Mouse (Mus musculus) intestine, embryonic 16.5 days (tissue): ENCODE results near the gene Btbd11. TPM values are rescaled to one million over a fixed set of nuclear protein-coding genes. Genes with fewer than 3 reads are reported as not detected.
A peak's percentile ranks its signal among the peaks of the same experiment; 100 is the strongest.

Experiments
- ATAC-seq: fragments of 200-750 bp; cut with Nextera tagmentation; 2 replicates; pipeline ENCODE4 v1.8.0; 2017; ENCODE audit warnings: moderate TSS enrichment, moderate library complexity
- H3K27ac ChIP-seq: fragments of 300-500 bp; sonication (generic); 2 replicates; pipeline ENCODE4 v1.5.1; 2014; ENCODE audit warnings: mild to moderate bottlenecking, low read length
- H3K27me3 ChIP-seq: fragments of 300-500 bp; sonication (generic); replicated peaks from 2 replicates; pipeline ENCODE4 v1.6.1; 2014; ENCODE audit warnings: low read length, control low read depth, mixed read lengths; ENCODE audit not compliant: control insufficient read depth, insufficient read depth
- H3K36me3 ChIP-seq: fragments of 300-500 bp; sonication (generic); 2 replicates; pipeline ENCODE4 v1.6.1; 2014; ENCODE audit warnings: low read length, control low read depth; ENCODE audit not compliant: control insufficient read depth, insufficient read depth
- H3K4me1 ChIP-seq: fragments of 300-500 bp; sonication (generic); 2 replicates; pipeline ENCODE4 v1.6.1; 2014; ENCODE audit warnings: low read length, control low read depth, mixed read lengths; ENCODE audit not compliant: control insufficient read depth, insufficient read depth
- H3K4me2 ChIP-seq: fragments of 300-500 bp; sonication (generic); 2 replicates; pipeline ENCODE4 v1.6.1; 2014; ENCODE audit warnings: low read depth, low read length, control low read depth
- H3K4me3 ChIP-seq: fragments of 300-500 bp; sonication (generic); 2 replicates; pipeline ENCODE4 v1.5.1; 2014; ENCODE audit warnings: mild to moderate bottlenecking, low read length
- H3K9ac ChIP-seq: fragments of 300-500 bp; sonication (generic); 2 replicates; pipeline ENCODE4 v1.6.1; 2014; ENCODE audit warnings: low read depth, low read length
- H3K9me3 ChIP-seq: fragments of 300-500 bp; sonication (generic); 2 replicates; pipeline ENCODE4 v1.6.1; 2016; ENCODE audit warnings: low read length, control low read depth; ENCODE audit not compliant: control insufficient read depth
- WGBS: fragments of 180-500 bp; shearing (Covaris S2); extraction: QIAGEN DNeasy Blood & Tissue Kit; methylation state at CpG from one replicate; pipeline ENCODE4 v1.1.7; 2014; 5-methylcytosine and 5-hydroxymethylcytosine counted together
- polyA plus RNA-seq: library from polyadenylated mRNA; unstranded; fragments of >200 nt; fragmentation: Nextera tagmentation; extraction: Ambion mirVana; gene quantifications from 2 replicates; pipeline ENCODE4 v1.2.1, GENCODE M21; 2015

Btbd11 gene
- polyA plus RNA-seq, 1 experiment from 2014 or later = 0.86 TPM

- no peak for ATAC-seq
- Histone ChIP-seq H3K4me2 (no peak overlapping the region), H3K4me3 (no peak overlapping the region), H3K9ac (no peak overlapping the region), H3K36me3 (no peaks in the 10 kb centered on the region), H3K4me1 (no peaks in the 10 kb centered on the region), H3K9me3 (no peaks in the 10 kb centered on the region), H3K27ac (no peak overlapping the region), H3K27me3 (no peaks in the 10 kb centered on the region)
- WGBS = 82% methylated on average over 2 of the region's 2 CpGs
These were observed 204.7 kb downstream of the Btbd11 start for GRCm38 (mm10) chr10:85591296-85591695.

- Histone ChIP-seq H3K36me3 (no peaks in the 10 kb centered on the region), H3K4me2 (no peak overlapping the region), H3K27ac (no peak overlapping the region), H3K4me1 (no peaks in the 10 kb centered on the region), H3K9me3 (no peaks in the 10 kb centered on the region), H3K4me3 (no peak overlapping the region), H3K9ac (no peak overlapping the region), H3K27me3 (no peaks in the 10 kb centered on the region)
- no peak; the same call in 1 of the 2 replicates for ATAC-seq
- 47% methylated on average over 6 of the region's 6 CpGs for WGBS
These were observed 205.4 kb downstream of the Btbd11 start for GRCm38 (mm10) chr10:85591986-85592385.

GRCm38 (mm10) chr10:85596301-85596700 is 209.7 kb downstream of the Btbd11 start:
- no peak overlapping the region for H3K4me3 ChIP-seq
- WGBS = 86% methylated on average over 5 of the region's 5 CpGs

GRCm38 (mm10) chr10:85598093-85598599 is 211.5 kb downstream of the Btbd11 start:
- H3K4me2 ChIP-seq = peak overlapping the region; percentile 85

More at GRCm38 (mm10) chr10:85596301-85596700, 209.7 kb downstream of the Btbd11 start:
- no peak overlapping the region for H3K4me2 ChIP-seq
- H3K27me3 ChIP-seq = no peaks in the 10 kb centered on the region
- H3K27ac ChIP-seq = no peak overlapping the region
- no peaks in the 10 kb centered on the region for H3K36me3 ChIP-seq
- H3K9ac ChIP-seq = no peak overlapping the region
- no peaks in the 10 kb centered on the region for H3K4me1 ChIP-seq
- H3K9me3 ChIP-seq = no peaks in the 10 kb centered on the region
- no peak for ATAC-seq

GRCm38 (mm10) chr10:85598603-85599542 is 212.3 kb downstream of the Btbd11 start:
- H3K4me1 ChIP-seq = no peaks in the 10 kb centered on the region
- peak; percentile 50 for ATAC-seq
- H3K27me3 ChIP-seq = no peaks in the 10 kb centered on the region
- peak overlapping the region; percentile 85 for H3K4me2 ChIP-seq
- H3K36me3 ChIP-seq = no peaks in the 10 kb centered on the region
- WGBS = 1% methylated on average over 41 of the region's 41 CpGs
- peak overlapping the region; percentile 41 for H3K9ac ChIP-seq
- peak overlapping the region; percentile 46 for H3K4me3 ChIP-seq
- H3K27ac ChIP-seq = no peak overlapping the region
- H3K9me3 ChIP-seq = no peaks in the 10 kb centered on the region

More at GRCm38 (mm10) chr10:85598093-85598599, 211.5 kb downstream of the Btbd11 start:
- Histone ChIP-seq H3K27me3 (no peaks in the 10 kb centered on the region), H3K4me1 (no peaks in the 10 kb centered on the region), H3K9ac (peak overlapping the region; percentile 41), H3K27ac (no peak overlapping the region), H3K36me3 (no peaks in the 10 kb centered on the region), H3K4me3 (peak overlapping the region; percentile 46), H3K9me3 (no peaks in the 10 kb centered on the region)
- ATAC-seq = peak; percentile 46
- 32% methylated on average over 9 of the region's 9 CpGs for WGBS

- Histone ChIP-seq H3K4me2 (no peak overlapping the region), H3K36me3 (no peaks in the 10 kb centered on the region), H3K4me1 (no peaks in the 10 kb centered on the region), H3K27me3 (no peaks in the 10 kb centered on the region), H3K9me3 (no peaks in the 10 kb centered on the region), H3K4me3 (no peak overlapping the region), H3K9ac (no peak overlapping the region), H3K27ac (no peak overlapping the region)
- ATAC-seq = no peak
- WGBS = 83% methylated on average over 11 of the region's 11 CpGs
These were observed 215.9 kb downstream of the Btbd11 start for GRCm38 (mm10) chr10:85602546-85602945.

GRCm38 (mm10) chr10:85604556-85604955 is 217.9 kb downstream of the Btbd11 start:
- ATAC-seq = no peak
- WGBS = 76% methylated on average over 9 of the region's 9 CpGs
- Histone ChIP-seq H3K27me3 (no peaks in the 10 kb centered on the region), H3K9ac (no peak overlapping the region), H3K9me3 (no peaks in the 10 kb centered on the region), H3K27ac (no peak overlapping the region), H3K4me2 (no peak overlapping the region), H3K4me3 (no peak overlapping the region), H3K4me1 (no peaks in the 10 kb centered on the region), H3K36me3 (no peaks in the 10 kb centered on the region)

GRCm38 (mm10) chr10:85608550-85609278 is 222.1 kb downstream of the Btbd11 start:
- ATAC-seq = no peak
- H3K4me1 ChIP-seq = no peaks in the 10 kb centered on the region
- no peak overlapping the region for H3K27ac ChIP-seq
- H3K27me3 ChIP-seq = no peaks in the 10 kb centered on the region
- H3K9ac ChIP-seq = no peak overlapping the region
- no peak overlapping the region for H3K4me3 ChIP-seq
- no peaks in the 10 kb centered on the region for H3K9me3 ChIP-seq
- WGBS = 87% methylated on average over 14 of the region's 14 CpGs
- H3K36me3 ChIP-seq = no peaks in the 10 kb centered on the region
- no peak overlapping the region for H3K4me2 ChIP-seq

- no peak overlapping the region for H3K27ac ChIP-seq
- no peak overlapping the region for H3K4me3 ChIP-seq
- H3K4me2 ChIP-seq = no peak overlapping the region
- H3K9me3 ChIP-seq = no peaks in the 10 kb centered on the region
- H3K27me3 ChIP-seq = no peaks in the 10 kb centered on the region
- no peak for ATAC-seq
- H3K36me3 ChIP-seq = no peaks in the 10 kb centered on the region
- no peak overlapping the region for H3K9ac ChIP-seq
- 62% methylated on average over 8 of the region's 8 CpGs for WGBS
- no peaks in the 10 kb centered on the region for H3K4me1 ChIP-seq
These were observed 230.5 kb downstream of the Btbd11 start for GRCm38 (mm10) chr10:85617080-85617479.
